Mouse (Mus musculus) telencephalon, adult 2 months (tissue): Measurements from ENCODE around the gene Mark1.

Source experiments
- DNase-seq: peaks from one replicate; pipeline ENCODE4 v3.0.0-alpha.2; 2011; ENCODE audit warnings: low read depth, low spot score

Gene Mark1

GRCm38 (mm10) chr1:184963121-184963693 lies 36.2 kb downstream of the Mark1 start:
- DNase-seq, result no peak

GRCm38 (mm10) chr1:184961853-184962252 lies 37.5 kb downstream of the Mark1 start:
- DNase-seq, result no peak

DNA sequence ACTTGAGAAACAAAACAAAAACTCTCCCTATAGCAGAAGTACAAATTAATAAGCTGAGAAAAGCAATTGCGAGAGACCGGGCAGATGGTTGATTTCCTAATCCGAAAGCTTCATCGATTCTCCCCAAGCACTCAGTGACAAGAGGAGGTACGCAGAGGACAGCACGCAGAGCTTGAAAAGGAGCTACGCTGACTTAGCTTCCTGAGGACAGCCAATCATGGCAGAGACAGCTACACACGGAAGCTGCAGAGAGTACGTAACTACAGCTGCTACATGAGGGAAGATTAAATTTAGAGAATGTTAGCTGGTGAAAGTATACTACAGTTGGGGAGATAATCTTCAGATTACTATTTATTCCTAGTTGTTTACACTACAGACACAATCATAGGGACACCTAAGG lies 40.6 kb downstream of the Mark1 start:
- DNase-seq, result no peak

DNA sequence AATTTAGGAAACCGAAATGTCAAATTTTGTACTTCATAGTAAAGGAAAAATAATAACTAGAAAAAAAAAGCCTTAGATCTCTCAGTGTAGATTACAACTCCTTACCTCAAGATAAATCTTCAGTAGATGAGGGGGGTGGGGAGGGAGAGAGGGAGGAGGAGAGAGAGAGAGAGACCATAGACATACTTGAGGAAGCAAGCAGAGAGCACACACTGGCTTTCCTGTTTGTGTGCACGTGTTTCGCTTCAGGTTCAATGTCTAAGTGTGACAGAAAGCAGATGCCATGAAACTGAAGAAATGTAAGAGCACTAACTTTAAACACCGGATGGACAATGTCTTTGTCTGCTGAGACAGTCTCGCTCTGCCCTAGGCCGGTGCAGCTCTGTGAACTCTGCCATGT lies 41.0 kb downstream of the Mark1 start:
- DNase-seq, result no peak

GRCm38 (mm10) chr1:184951758-184952157 lies 47.6 kb downstream of the Mark1 start:
- no peak for DNase-seq

DNA sequence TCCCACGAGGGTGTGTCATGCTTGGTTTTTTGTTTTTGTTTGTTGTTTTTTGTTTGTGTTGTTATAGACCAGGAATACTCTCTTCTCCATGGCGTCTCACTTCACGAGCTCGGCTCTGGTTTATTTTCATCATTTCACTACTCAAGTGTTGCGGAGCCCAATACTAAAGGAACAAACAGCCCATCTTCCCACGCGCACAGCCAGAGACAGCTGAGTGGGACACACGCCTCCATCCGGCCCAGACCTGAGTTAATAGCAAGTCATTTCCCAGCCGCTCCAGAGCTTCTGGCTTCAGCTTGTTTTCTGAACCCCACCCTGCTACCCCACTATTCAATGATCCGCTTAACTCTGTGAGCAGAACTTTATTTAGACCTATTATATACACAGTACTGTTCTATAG lies 48.3 kb downstream of the Mark1 start:
- DNase-seq, result no peak

GRCm38 (mm10) chr1:184938106-184938505 lies 61.3 kb downstream of the Mark1 start:
- DNase-seq, result no peak

GRCm38 (mm10) chr1:184935980-184936379 lies 63.4 kb downstream of the Mark1 start:
- no peak for DNase-seq

DNA sequence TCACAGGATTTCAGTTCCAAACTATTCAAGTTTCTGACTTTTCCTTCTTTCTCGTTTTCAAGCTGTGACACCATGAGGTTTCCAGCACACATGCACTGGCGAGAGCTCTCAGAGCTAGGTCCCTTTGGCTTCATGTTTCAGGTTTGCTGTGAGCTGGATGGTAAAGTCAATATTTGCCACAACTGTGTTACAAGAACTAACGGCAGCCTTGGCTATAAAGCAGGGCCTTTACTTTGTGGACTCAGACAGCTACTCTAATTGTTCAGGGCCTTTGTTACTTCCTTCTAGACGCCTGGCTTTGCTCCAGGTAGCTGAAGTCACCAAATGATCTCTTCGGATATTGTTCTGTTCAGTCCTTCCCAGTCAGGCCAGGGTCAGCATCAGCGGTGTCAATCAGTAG lies 63.9 kb downstream of the Mark1 start:
- DNase-seq, result no peak

DNA sequence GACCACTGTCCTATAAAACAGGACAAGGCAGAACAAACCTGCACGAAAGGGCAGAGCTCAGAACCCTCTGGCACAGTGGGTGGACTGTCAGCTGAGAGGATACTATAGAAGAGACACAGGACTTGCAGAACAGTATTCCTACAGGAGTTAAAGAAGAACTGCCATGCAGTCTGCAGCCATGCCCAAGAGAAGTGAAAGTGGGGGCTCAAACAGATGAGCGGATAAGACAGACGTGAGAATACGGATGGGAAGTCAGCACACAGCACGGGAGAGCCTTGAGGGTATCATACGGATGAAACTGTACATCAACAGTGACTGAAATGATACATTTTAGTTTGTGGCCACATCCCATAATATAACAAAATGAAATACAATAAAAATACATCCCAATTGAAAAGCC lies 68.3 kb downstream of the Mark1 start:
- no peak for DNase-seq

- no peak for DNase-seq
Measured at GRCm38 (mm10) chr1:184928382-184928781, 71.0 kb downstream of the Mark1 start.

DNA sequence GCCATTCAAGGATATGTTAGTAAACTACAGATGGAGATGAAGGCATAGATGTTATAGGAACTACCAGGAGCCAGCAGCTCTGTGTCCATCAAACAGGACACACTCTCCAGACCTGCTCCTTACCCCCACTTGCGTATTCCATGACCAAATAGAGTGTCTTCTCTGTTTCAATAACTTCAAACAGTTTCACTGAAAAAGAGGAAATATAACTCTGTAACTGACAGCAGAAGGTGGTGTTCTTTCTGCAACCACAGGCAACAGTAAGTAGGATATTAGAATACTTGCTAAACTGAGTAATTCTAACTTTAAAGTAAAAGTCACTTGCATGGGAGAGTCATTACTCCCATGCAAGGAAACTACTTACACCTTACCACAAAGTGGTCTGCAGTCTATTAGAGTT lies 71.5 kb downstream of the Mark1 start:
- DNase-seq, result no peak

DNA sequence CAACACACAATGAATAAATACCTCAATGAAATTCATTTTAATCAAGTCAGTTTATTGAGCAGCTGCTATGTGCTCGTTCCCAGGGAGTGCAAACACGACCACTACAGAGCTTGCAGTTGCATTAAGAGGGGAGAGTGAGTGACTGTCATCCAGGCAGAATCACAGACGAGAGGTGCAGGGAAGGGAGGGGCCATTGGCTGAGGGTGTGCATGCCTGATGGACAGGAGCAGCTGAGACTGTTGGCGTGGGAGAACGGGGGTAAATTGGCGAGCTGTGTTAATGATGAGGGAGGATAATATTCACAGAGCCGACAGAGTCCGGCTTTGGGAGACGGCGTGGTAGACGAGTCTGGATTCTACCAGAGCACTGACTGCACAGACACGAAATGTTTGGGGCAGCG lies 76.5 kb downstream of the Mark1 start:
- no peak for DNase-seq

DNA sequence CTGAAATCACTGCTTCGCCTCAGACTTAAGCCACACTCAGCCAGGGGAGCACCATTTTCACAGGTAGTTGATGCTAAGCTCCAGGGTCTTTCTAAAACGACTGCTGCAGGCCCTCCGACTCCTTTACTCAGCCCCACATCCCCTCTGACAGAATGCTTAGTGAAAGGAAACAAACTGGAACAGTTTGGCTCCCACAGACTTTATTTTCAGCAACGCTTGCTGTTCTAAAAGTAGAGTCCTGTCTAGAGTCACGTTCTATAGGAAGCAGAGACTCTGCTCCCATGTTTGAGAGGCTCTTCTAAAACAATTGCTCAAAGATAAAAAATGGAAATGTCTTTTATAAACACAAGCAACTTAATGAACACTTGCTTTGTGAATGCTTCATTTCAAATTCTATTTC lies 79.3 kb downstream of the Mark1 start:
- DNase-seq, result peak; percentile 55

DNA sequence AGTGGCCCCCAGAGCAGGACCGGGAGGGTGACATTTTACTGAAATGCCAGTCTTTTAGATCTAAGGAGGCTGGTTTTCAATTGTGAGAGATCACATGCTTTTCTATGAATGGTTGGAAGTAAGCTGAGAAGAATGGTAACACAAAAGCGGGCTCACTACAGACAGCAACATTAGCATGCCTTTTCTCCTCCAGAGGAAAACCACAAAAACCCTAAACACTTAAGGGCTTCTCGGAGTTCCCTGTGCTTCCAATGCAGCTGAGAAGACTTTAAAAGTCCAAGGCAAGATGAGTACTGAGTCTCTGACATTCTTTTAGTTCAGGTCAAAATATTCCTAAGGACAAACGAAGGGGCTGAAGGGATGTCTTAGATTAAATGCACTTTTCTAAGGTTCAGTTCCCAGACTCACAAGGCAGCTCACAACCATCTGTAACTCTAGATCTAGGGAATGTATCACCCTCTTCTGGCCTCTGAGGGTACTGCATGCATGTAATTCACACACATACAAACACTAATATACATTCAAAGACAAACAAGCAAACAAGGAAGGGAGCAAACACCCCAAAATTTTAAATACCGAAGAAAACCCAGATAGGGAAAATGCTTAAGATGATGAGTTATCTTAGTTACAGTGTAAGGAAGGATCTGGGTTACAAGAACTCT lies 81.0 kb downstream of the Mark1 start:
- no peak for DNase-seq

- no peak for DNase-seq
Measured at GRCm38 (mm10) chr1:184912336-184912735, 87.0 kb downstream of the Mark1 start.

- DNase-seq, result no peak
Measured at GRCm38 (mm10) chr1:184911861-184912260, 87.5 kb downstream of the Mark1 start.

DNA sequence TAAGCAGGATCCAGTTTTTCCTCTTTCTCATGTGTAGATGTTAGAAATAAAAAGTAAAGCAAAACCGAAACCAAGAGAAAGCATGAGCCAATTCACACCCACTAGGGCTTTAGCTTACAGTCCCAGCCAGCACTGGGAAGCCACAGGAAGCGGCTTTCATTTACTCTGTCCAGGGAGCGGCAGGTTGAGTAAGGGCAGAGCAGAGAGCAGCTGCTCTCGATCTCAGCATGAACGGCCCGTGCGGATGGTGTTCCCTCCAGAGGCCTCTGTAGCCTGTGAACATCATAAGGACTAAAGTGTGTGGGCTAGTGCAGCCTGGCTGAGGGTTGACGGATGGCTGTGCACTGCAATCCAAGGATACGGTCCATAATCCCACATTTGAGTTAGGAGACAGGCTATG lies 90.8 kb downstream of the Mark1 start:
- no peak for DNase-seq

DNA sequence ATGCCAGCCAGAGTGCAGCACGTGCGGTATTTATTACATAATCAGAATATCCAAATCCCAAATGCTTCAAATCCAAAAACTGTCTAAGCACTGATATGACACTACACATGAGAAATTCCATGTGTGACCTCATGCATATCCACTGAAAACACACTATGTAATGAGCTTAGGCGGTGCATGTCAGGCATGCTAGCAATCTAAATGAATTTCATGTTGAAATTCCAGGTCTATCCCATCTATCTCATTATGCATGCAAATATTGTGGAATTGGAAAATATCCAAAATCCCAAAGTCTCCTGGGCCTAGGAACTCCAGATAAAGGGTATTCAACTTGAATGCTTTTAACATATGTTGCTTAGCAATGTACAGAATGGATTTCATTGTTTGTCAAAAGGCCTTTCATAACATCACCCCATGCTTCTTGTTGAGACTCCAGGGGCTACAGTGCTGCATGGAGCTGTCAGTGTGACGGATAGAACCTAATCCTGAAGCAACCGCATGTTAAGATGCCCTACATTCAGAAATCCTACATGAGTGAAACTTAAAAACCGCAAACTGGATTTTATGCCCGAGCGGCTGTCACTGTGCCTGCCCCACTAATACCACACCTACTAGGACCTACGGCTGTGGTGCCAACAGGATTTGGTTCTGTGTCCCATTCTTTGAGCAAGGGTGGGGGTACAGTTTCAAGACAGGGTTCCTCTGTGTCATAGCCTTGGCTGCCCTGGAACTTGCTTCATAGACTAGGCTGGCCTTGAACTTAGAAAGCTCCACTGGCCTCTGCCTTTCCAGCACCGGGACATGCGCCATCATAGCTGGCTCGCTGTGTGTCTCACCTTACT lies 93.2 kb downstream of the Mark1 start:
- no peak for DNase-seq

- no peak for DNase-seq
Measured at GRCm38 (mm10) chr1:184905371-184905770, 94.0 kb downstream of the Mark1 start.

DNA sequence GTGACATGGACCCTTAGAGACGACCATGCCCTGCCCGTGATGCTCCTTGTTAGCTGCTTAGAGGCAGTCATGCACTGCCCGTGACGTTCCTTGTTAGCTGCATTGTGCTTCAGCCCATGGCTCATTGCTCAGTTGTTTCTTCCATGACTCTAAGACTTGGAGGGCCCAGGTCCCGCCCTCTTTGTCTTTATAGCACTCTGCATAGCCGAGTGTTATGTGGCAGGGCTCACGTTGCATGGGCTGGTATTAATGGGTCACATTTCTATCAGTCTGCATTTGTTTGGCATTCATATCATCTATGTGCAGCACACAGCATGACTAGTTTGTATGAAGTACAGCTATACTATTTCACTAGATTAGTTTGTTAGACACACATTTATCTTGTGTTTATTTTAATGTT lies 95.7 kb downstream of the Mark1 start:
- no peak for DNase-seq

- DNase-seq, result no peak
Measured at GRCm38 (mm10) chr1:184902886-184903285, 96.5 kb downstream of the Mark1 start.

- DNase-seq, result no peak
Measured at GRCm38 (mm10) chr1:184897350-184897749, 102.0 kb downstream of the Mark1 start.
